ENCODE assay signal across 8 mouse cellular contexts in the genomic region with DNA sequence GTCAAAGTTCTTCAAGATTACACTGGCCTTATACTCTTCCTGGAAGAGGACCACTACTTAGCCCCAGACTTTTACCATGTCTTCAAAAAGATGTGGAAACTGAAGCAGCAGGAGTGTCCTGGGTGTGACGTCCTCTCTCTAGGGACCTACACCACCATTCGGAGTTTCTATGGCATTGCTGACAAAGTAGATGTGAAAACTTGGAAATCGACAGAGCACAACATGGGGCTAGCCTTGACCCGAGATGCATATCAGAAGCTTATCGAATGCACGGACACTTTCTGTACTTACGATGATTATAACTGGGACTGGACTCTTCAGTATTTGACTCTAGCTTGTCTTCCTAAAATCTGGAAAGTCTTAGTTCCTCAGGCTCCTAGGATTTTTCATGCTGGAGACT. TPM values are rescaled to one million over a fixed set of nuclear protein-coding genes. Genes with fewer than 3 reads are reported as not detected.
DNase-seq lines count a peak whose midpoint lies in the region; ATAC-seq lines count a peak whose summit lies in the region.

No protein-coding gene starts in this region.

- no peak overlapping the region for H3K27ac ChIP-seq in lung, embryonic 16.5 days (ENCODE audit: low read length)
- H3K27ac ChIP-seq in limb, embryonic 10.5 days: peak overlapping the region; percentile 96
- peak overlapping the region; percentile 94; the same call in 1 of the 2 replicates for H3K27ac ChIP-seq in neural tube, embryonic 15.5 days (replicated peaks)

- H3K9me3 ChIP-seq in lung, embryonic 16.5 days (ENCODE audit: control insufficient read depth, low read length): no peaks in the 10 kb centered on the region
- H3K9me3 ChIP-seq in limb, embryonic 10.5 days (replicated peaks): no peaks in the 10 kb centered on the region
- no peaks in the 10 kb centered on the region for H3K9me3 ChIP-seq in neural tube, embryonic 15.5 days (replicated peaks)

- H3K27me3 ChIP-seq in lung, embryonic 16.5 days (ENCODE audit: control insufficient read depth, insufficient read depth, low read depth, low read length): no peaks in the 10 kb centered on the region
- no peaks in the 10 kb centered on the region for H3K27me3 ChIP-seq in limb, embryonic 10.5 days (ENCODE audit: low read depth, poor library complexity, severe bottlenecking)
- no peaks in the 10 kb centered on the region for H3K27me3 ChIP-seq in neural tube, embryonic 15.5 days (replicated peaks)

- WGBS in lung, embryonic 16.5 days: 65% methylated on average over 7 of the region's 7 CpGs
- WGBS in limb, embryonic 10.5 days: 84% methylated on average over 7 of the region's 7 CpGs
- WGBS in neural tube, embryonic 15.5 days: 77% methylated on average over 7 of the region's 7 CpGs

- peaks cover 21% of the 10 kb centered on the region for H3K36me3 ChIP-seq in lung, embryonic 16.5 days (ENCODE audit: control insufficient read depth, insufficient read depth, low read length)
- H3K36me3 ChIP-seq in limb, embryonic 10.5 days: peaks cover 48% of the 10 kb centered on the region
- peaks cover 22% of the 10 kb centered on the region for H3K36me3 ChIP-seq in neural tube, embryonic 15.5 days

- H3K4me3 ChIP-seq in lung, embryonic 16.5 days (ENCODE audit: low read length): peak overlapping the region; percentile 90
- peak overlapping the region; percentile 87 for H3K4me3 ChIP-seq in limb, embryonic 10.5 days
- peak overlapping the region; percentile 93 for H3K4me3 ChIP-seq in neural tube, embryonic 15.5 days (replicated peaks)

- no peak for ATAC-seq in lung, embryonic 16.5 days (ENCODE audit: low read depth)
- ATAC-seq in neural tube, embryonic 15.5 days (ENCODE audit: low FRiP score): no peak

- H3K4me2 ChIP-seq in lung, embryonic 16.5 days (ENCODE audit: low read depth, low read length): peak overlapping the region; percentile 98
- H3K4me2 ChIP-seq in neural tube, embryonic 15.5 days: peak overlapping the region; percentile 75

- H3K4me1 ChIP-seq in lung, embryonic 16.5 days (replicated peaks; ENCODE audit: control insufficient read depth, insufficient read depth, low read length): peaks cover 23% of the 10 kb centered on the region
- H3K4me1 ChIP-seq in limb, embryonic 10.5 days: peaks cover 16% of the 10 kb centered on the region
- H3K4me1 ChIP-seq in neural tube, embryonic 15.5 days: peaks cover 30% of the 10 kb centered on the region

- DNase-seq in adrenal gland, postnatal 10 days: peak; percentile 9
- DNase-seq in adrenal gland, adult 2 months: no peak
- no peak for DNase-seq in lung, postnatal 36 days
- peak; percentile 25 for DNase-seq in limb, embryonic 10.5 days (ENCODE audit: low spot score)
- no peak for DNase-seq in spleen, adult 12 weeks (ENCODE audit: low spot score)
- no peak for DNase-seq in thymus, postnatal 0 days (ENCODE audit: low spot score)

- H3K9ac ChIP-seq in lung, embryonic 16.5 days (ENCODE audit: low read length): peak overlapping the region; percentile 93
- peak overlapping the region; percentile 89 for H3K9ac ChIP-seq in neural tube, embryonic 15.5 days (replicated peaks)

RNA-seq across cellular contexts. Expression of a gene that starts 1.4 kb away (rescaled TPM):
- total RNA-seq in adrenal gland, postnatal 10 days (2021): 10 to 100 TPM; 41.5 to 49.4 TPM
- 10 to 100 TPM; 45.6 to 60.8 TPM for total RNA-seq in adrenal gland, adult 2 months (2021)
- polyA plus RNA-seq in adrenal gland, adult 2 months (2012; rRNA removed): 26.7 and 29.5 TPM in 2 replicates
- polyA plus RNA-seq in lung, embryonic 16.5 days (2015; fragmentation: Nextera tagmentation; extraction: Ambion mirVana): 39.1 and 40.6 TPM in 2 replicates
- polyA plus RNA-seq in limb, embryonic 10.5 days (2016; fragmentation: Nextera tagmentation; extraction: Ambion mirVana): 35.4 and 37.9 TPM in 2 replicates
- polyA plus RNA-seq in neural tube, embryonic 15.5 days (2015; fragmentation: Nextera tagmentation; extraction: Ambion mirVana): 40.7 and 42.8 TPM in 2 replicates
- 54.3 and 63.3 TPM in 2 replicates for polyA plus RNA-seq in thymus, postnatal 0 days (2015; fragmentation: Nextera tagmentation; extraction: Ambion mirVana)

RNA-seq across cellular contexts. Expression of a gene that starts 1.5 kb away (rescaled TPM):
- total RNA-seq in adrenal gland, postnatal 10 days (2021): 100 to 1,000 TPM; 453 to 493 TPM
- total RNA-seq in adrenal gland, adult 2 months (2021): 100 to 1,000 TPM; 629 to 634 TPM
- 14.6 and 16.0 TPM in 2 replicates for polyA plus RNA-seq in adrenal gland, adult 2 months (2012; rRNA removed)
- polyA plus RNA-seq in lung, embryonic 16.5 days (2015; fragmentation: Nextera tagmentation; extraction: Ambion mirVana): 496 and 530 TPM in 2 replicates
- 536 and 653 TPM in 2 replicates for polyA plus RNA-seq in limb, embryonic 10.5 days (2016; fragmentation: Nextera tagmentation; extraction: Ambion mirVana)
- polyA plus RNA-seq in neural tube, embryonic 15.5 days (2015; fragmentation: Nextera tagmentation; extraction: Ambion mirVana): 405 and 435 TPM in 2 replicates
- 931 and 1,018 TPM in 2 replicates for polyA plus RNA-seq in thymus, postnatal 0 days (2015; fragmentation: Nextera tagmentation; extraction: Ambion mirVana)

RNA-seq across cellular contexts. Expression of a gene that starts 11.5 kb away (rescaled TPM):
- total RNA-seq in adrenal gland, postnatal 10 days (2021): 1 to 10 TPM; 5.5 to 6.0 TPM
- total RNA-seq in adrenal gland, adult 2 months (2021): 1 to 10 TPM; 4.1 to 7.3 TPM
- 2.3 and 2.6 TPM in 2 replicates for polyA plus RNA-seq in adrenal gland, adult 2 months (2012; rRNA removed)
- polyA plus RNA-seq in lung, embryonic 16.5 days (2015; fragmentation: Nextera tagmentation; extraction: Ambion mirVana): 27.7 and 28.2 TPM in 2 replicates
- 54.8 and 61.0 TPM in 2 replicates for polyA plus RNA-seq in limb, embryonic 10.5 days (2016; fragmentation: Nextera tagmentation; extraction: Ambion mirVana)
- 9.4 and 18.8 TPM in 2 replicates for polyA plus RNA-seq in neural tube, embryonic 15.5 days (2015; fragmentation: Nextera tagmentation; extraction: Ambion mirVana)
- 35.7 and 37.1 TPM in 2 replicates for polyA plus RNA-seq in thymus, postnatal 0 days (2015; fragmentation: Nextera tagmentation; extraction: Ambion mirVana)

RNA-seq across cellular contexts. Expression of a gene that starts 12.9 kb away (rescaled TPM):
- total RNA-seq in adrenal gland, postnatal 10 days (2021): 1 to 10 TPM; 1.7 to 2.1 TPM
- under 1 TPM; 0.89 to 0.97 TPM for total RNA-seq in adrenal gland, adult 2 months (2021)
- polyA plus RNA-seq in adrenal gland, adult 2 months (2012; rRNA removed): 1.1 and 1.6 TPM in 2 replicates
- polyA plus RNA-seq in lung, embryonic 16.5 days (2015; fragmentation: Nextera tagmentation; extraction: Ambion mirVana): 8.0 and 10.0 TPM in 2 replicates
- 16.7 and 17.0 TPM in 2 replicates for polyA plus RNA-seq in limb, embryonic 10.5 days (2016; fragmentation: Nextera tagmentation; extraction: Ambion mirVana)
- 7.7 and 8.4 TPM in 2 replicates for polyA plus RNA-seq in neural tube, embryonic 15.5 days (2015; fragmentation: Nextera tagmentation; extraction: Ambion mirVana)
- 11.0 and 11.2 TPM in 2 replicates for polyA plus RNA-seq in thymus, postnatal 0 days (2015; fragmentation: Nextera tagmentation; extraction: Ambion mirVana)

RNA-seq across cellular contexts. Expression of a gene that starts 16.8 kb away (rescaled TPM):
- 1 to 10 TPM; 1.9 TPM for total RNA-seq in adrenal gland, postnatal 10 days (2021)
- total RNA-seq in adrenal gland, adult 2 months (2021): under 1 TPM in 1 of 2 experiments, not detected in 1; 0.17 TPM
- polyA plus RNA-seq in adrenal gland, adult 2 months (2012; rRNA removed): 0.64 TPM in 1 of 2 replicates, not detected in the other
- 26.2 and 28.2 TPM in 2 replicates for polyA plus RNA-seq in lung, embryonic 16.5 days (2015; fragmentation: Nextera tagmentation; extraction: Ambion mirVana)
- polyA plus RNA-seq in limb, embryonic 10.5 days (2016; fragmentation: Nextera tagmentation; extraction: Ambion mirVana): 30.6 and 31.1 TPM in 2 replicates
- 4.1 and 7.0 TPM in 2 replicates for polyA plus RNA-seq in neural tube, embryonic 15.5 days (2015; fragmentation: Nextera tagmentation; extraction: Ambion mirVana)
- 27.4 and 30.1 TPM in 2 replicates for polyA plus RNA-seq in thymus, postnatal 0 days (2015; fragmentation: Nextera tagmentation; extraction: Ambion mirVana)

Comparison
In these comparisons a context has a peak if more than half of its experiments do, and no peak if none do; other contexts are left out.
1. DNase-seq: peak in adrenal gland, postnatal 10 days (single experiment) and limb, embryonic 10.5 days (single experiment); none in adrenal gland, adult 2 months (single experiment), lung, postnatal 36 days (single experiment), spleen, adult 12 weeks (single experiment) and thymus, postnatal 0 days (single experiment).
2. RNA of a gene that starts 1.5 kb away (polyA plus RNA-seq): 931 to 1,018 TPM in thymus, postnatal 0 days, 536 to 653 TPM in limb, embryonic 10.5 days, 496 to 530 TPM in lung, embryonic 16.5 days and 405 to 435 TPM in neural tube, embryonic 15.5 days; 14.6 to 16.0 TPM in adrenal gland, adult 2 months; every median in the first group is over 10 times any median in the second.
3. Peak in every context shown above with its lines, with median percentiles within 50 percentile points of each other: H3K4me3 ChIP-seq.